Mouse (Mus musculus) midbrain, embryonic 15.5 days (tissue): ENCODE data around the gene Gm8251. TPM values are rescaled to one million over a fixed set of nuclear protein-coding genes. Genes with fewer than 3 reads are reported as not detected.
"Not testable (repeated sequence)": the region's sequence is repeated elsewhere in the genome, so short reads cannot be mapped to it uniquely, and the experiment has no call there.

Source experiments
- ATAC-seq: fragments of 200-750 bp; cut with Nextera tagmentation; replicated peaks from 2 replicates; pipeline ENCODE4 v1.8.0; 2017; ENCODE audit warnings: moderate TSS enrichment
- H3K27ac ChIP-seq: fragments of 300-500 bp; sonication (generic); 2 replicates; pipeline ENCODE4 v1.5.1; 2015; ENCODE audit warnings: mild to moderate bottlenecking, inconsistent platforms
- H3K27me3 ChIP-seq: fragments of 300-500 bp; sonication (generic); replicated peaks from 2 replicates; pipeline ENCODE4 v1.6.1; 2015; ENCODE audit warnings: inconsistent platforms
- H3K36me3 ChIP-seq: fragments of 300-500 bp; sonication (generic); replicated peaks from 2 replicates; pipeline ENCODE4 v1.6.1; 2015; ENCODE audit warnings: inconsistent platforms
- H3K4me1 ChIP-seq: fragments of 300-500 bp; sonication (generic); 2 replicates; pipeline ENCODE4 v1.6.1; 2015; ENCODE audit warnings: inconsistent platforms
- H3K4me2 ChIP-seq: fragments of 300-500 bp; sonication (generic); 2 replicates; pipeline ENCODE4 v1.6.1; 2015; ENCODE audit warnings: inconsistent platforms, mild to moderate bottlenecking, moderate library complexity
- H3K4me3 ChIP-seq: fragments of 300-500 bp; sonication (generic); 2 replicates; pipeline ENCODE4 v1.5.1; 2015; ENCODE audit warnings: mild to moderate bottlenecking, inconsistent platforms
- H3K9ac ChIP-seq: fragments of 300-500 bp; sonication (generic); 2 replicates; pipeline ENCODE4 v1.6.1; 2015; ENCODE audit warnings: mild to moderate bottlenecking, inconsistent platforms
- H3K9me3 ChIP-seq: fragments of 300-500 bp; sonication (generic); 2 replicates; pipeline ENCODE4 v1.6.1; 2016; ENCODE audit warnings: inconsistent platforms
- WGBS: fragments of 180-500 bp; shearing (Covaris S2); methylation state at CpG from one replicate; pipeline ENCODE4 v1.1.7; 2015; ENCODE audit warnings: mixed read lengths; 5-methylcytosine and 5-hydroxymethylcytosine counted together
- polyA plus RNA-seq: library from polyadenylated mRNA; unstranded; fragments of >200 nt; fragmentation: Nextera tagmentation; extraction: Ambion mirVana; gene quantifications from 2 replicates; pipeline ENCODE4 v1.2.1, GENCODE M21; 2015

Gm8251 gene
- 0.04 and 0.12 TPM in 2 replicates for polyA plus RNA-seq

DNA sequence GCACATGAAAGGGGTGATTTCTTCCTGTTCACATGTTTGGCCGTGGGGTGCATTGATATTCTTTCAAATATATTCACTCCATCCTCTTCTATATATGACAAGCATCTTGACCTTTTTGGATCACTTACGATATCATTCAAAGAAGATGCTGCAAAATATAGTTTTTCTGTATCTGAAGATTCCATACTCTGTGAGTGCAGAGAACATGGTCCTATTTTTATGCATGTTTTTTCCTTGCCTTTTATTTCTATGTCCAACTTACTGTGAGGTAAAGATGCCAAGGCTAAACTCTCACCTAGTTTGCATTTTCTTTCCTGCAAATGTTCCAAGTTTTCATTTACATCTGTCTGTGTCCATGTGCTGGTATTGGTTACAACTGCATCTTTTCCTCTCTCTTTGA is at the start of gene Gm8251:
Gene Gm8251, minus strand, starts transcription at position 101 of the 400 bp plus-strand sequence.
- Histone ChIP-seq H3K27ac (no peak within 1 kb of the TSS), H3K9ac (no peak within 1 kb of the TSS), H3K9me3 (no peaks in the 10 kb centered on the region), H3K36me3 (no peaks in the 10 kb centered on the region), H3K4me3 (no peak within 1 kb of the TSS), H3K4me2 (no peak within 1 kb of the TSS), H3K27me3 (no peaks in the 10 kb centered on the region), H3K4me1 (no peaks in the 10 kb centered on the region)
- 97% methylated on average over 2 of the region's 2 CpGs for WGBS
- no peak for ATAC-seq

DNA sequence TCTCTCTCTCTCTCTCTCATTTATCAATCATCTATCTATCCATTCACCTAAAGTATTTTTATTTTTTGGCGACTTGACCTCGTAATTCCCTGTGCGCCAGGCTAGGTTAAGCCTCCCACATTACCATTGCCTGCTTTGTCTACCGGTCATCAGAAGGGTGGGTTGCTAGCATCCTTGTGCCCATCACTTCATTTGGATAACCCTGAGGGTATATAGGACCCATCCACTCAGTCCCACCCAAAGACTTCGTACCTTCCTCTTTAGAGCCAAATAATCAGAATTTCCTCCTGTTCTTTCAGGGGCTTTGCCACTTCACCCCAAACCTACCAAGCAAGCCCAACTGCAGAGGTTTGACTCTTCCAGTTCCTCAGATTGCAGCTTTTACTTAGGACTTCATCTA is 41.2 kb upstream of the Gm8251 start:
- Histone ChIP-seq H3K27ac (no peak overlapping the region), H3K4me3 (peak overlapping the region; percentile 81), H3K9me3 (no peaks in the 10 kb centered on the region), H3K27me3 (no peaks in the 10 kb centered on the region), H3K9ac (no peak overlapping the region; the same call in 1 of the 2 replicates), H3K4me1 (peaks cover 14% of the 10 kb centered on the region), H3K36me3 (peaks cover 5% of the 10 kb centered on the region), H3K4me2 (peak overlapping the region; percentile 78)
- ATAC-seq = no peak
- WGBS = 11% methylated on average over 5 of the region's 5 CpGs

DNA sequence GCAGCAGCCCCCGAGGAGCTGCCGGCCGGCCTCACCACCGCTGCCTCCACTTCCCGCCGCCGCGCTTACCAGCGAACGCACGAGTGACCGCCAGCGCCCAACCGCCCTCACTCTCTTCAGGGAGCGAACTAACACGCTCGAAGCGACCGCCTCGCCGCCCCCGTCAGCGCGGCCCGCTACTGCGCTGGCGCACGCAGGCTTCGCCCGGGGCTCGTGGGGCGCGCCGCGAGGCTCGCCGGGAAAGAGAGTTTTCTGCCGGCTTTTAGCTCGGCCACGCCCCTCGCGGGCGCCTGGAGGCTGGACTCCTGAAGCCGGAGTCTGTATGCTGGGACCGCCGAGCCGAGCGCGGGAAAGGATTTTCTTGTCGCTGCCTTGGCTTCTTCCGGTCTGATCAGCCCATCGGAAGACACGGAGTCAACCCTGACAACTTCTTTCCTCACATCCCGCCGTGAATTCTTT is 40.6 kb upstream of the Gm8251 start, which contains the start of gene Tex30:
Gene Tex30, minus strand, starts transcription at position 183 of the 459 bp plus-strand sequence.
- no peaks in the 10 kb centered on the region for H3K9me3 ChIP-seq
- whole genome bisulfite sequencing = under 1% methylated on average over 52 of the region's 55 CpGs
- no peaks in the 10 kb centered on the region for H3K27me3 ChIP-seq
- peak within 1 kb of the TSS; percentile 81 for H3K4me3 ChIP-seq
- H3K9ac ChIP-seq = peak within 1 kb of the TSS; percentile 55
- peak within 1 kb of the TSS; percentile 78 for H3K4me2 ChIP-seq
- peak within 1 kb of the TSS; percentile 75 for H3K27ac ChIP-seq
- peaks cover 14% of the 10 kb centered on the region for H3K4me1 ChIP-seq
- H3K36me3 ChIP-seq = no peaks in the 10 kb centered on the region
- peak; percentile 99 for ATAC-seq

DNA sequence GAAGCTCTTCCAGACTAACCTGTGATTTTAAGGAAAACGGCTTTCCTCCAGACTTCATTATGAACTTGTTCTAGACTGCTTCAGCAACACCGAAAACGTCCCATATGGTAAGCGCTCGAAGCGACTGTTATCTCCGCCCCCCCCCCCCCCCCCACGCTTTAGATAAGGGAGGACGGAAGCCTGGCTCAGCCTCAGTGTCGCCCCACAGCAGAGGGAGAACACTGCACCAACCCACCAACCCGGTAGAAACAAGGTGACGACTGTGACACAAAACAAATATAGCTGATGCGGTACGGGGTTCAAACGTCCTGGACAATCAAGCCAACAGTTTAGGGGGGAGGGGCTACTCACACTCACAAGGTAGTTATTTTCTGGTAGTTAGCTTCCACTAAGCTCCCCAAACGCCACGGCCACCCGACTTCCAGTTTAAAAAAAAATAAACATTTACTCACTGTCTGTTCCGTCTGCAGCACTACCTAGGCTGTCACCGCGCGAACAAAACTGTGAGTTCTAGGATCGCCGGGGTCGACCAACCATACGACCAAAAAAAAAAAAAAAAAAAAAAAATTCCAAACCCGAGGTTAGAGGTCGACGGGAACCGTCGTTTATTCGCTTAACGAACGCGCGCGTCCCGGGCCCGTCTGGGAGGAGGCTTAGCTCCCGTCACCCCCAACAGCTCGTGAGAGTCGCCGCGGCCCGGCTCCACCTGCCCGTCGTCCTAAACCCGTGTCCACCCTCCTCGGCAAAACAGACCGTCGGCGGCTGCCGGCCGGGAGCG is 39.9 kb upstream of the Gm8251 start:
- peak overlapping the region; percentile 81 for H3K4me3 ChIP-seq
- peaks cover 14% of the 10 kb centered on the region for H3K4me1 ChIP-seq
- no peaks in the 10 kb centered on the region for H3K9me3 ChIP-seq
- H3K36me3 ChIP-seq = no peaks in the 10 kb centered on the region
- 1% methylated on average over 55 of the region's 55 CpGs for WGBS
- peak overlapping the region; percentile 78 for H3K4me2 ChIP-seq
- ATAC-seq = peak; percentile 87
- no peaks in the 10 kb centered on the region for H3K27me3 ChIP-seq
- peak overlapping the region; percentile 75 for H3K27ac ChIP-seq
- H3K9ac ChIP-seq = peak overlapping the region; percentile 55

DNA sequence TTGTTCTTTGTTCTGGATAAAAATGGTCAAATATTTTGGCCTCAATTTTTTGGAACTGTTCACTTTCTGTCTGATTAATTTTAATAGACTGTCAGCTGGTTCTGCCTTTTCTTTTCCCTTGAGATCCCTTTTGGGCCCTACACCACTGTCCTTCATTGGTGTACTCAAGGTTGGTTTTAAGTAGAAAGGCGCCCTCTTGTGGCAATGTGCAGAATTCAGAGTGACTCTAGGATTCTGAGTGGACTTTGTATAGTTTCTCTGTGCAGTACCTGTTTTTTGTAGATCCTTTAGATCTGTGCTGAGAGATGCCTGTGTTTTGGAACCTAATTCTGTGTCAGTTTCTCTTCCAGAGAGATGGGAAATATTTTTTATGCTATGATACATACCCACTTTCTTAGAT is 2.9 kb upstream of the Gm8251 start:
- Histone ChIP-seq H3K9ac (no peak overlapping the region), H3K36me3 (no peaks in the 10 kb centered on the region), H3K9me3 (no peaks in the 10 kb centered on the region), H3K4me2 (no peak overlapping the region), H3K4me1 (no peaks in the 10 kb centered on the region), H3K27ac (no peak overlapping the region), H3K27me3 (no peaks in the 10 kb centered on the region), H3K4me3 (no peak overlapping the region)
- ATAC-seq = no peak
- WGBS = 3% methylated on average over 1 of the region's 1 CpGs

DNA sequence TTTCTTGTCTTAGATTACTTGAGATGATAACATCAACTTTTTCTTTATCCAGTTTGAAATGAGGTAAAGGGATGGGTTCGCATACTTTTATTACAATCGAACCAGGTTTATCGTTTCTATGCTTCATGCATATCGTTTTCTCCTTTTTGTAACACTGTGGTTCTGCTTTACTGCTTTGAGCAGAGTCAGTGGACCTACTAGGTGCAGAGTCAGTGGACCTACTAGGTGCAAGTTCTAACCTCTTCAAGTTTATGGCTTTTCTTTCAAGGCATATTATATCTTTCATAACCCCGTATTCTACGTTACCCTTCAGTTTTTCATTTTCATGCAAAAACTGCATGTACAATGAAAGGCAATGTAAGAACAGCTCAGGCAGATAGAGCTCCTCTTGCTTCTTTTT is 1.7 kb upstream of the Gm8251 start:
- Histone ChIP-seq H3K4me1 (no peaks in the 10 kb centered on the region), H3K27me3 (no peaks in the 10 kb centered on the region), H3K36me3 (no peaks in the 10 kb centered on the region), H3K4me2 (no peak overlapping the region), H3K9ac (no peak overlapping the region), H3K4me3 (no peak overlapping the region), H3K27ac (no peak overlapping the region), H3K9me3 (no peaks in the 10 kb centered on the region)
- no peak for ATAC-seq
- WGBS = 96% methylated on average over 6 of the region's 6 CpGs

DNA sequence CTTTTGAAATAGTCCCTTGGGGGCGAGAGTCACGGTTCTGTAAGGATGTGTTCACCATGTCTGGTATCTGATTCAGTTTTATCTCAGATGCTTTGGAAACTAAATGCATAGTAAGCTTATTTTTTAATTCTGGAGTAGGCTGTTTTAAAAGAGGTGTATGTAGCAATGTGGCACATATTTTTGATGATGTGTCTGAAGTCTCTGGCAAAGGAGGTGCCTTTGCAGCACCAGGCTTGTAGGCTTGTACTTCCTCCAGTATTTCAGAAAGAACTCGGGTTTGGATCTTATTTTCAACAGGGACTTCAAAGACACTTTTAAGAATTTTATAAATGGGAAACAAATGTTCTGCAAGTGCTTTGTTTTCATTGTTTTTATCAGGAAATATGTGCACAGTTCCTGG is 3.9 kb downstream of the Gm8251 start:
- 89% methylated on average over 3 of the region's 3 CpGs for WGBS
- H3K4me3 ChIP-seq = no peak overlapping the region
- H3K27me3 ChIP-seq = no peaks in the 10 kb centered on the region
- H3K36me3 ChIP-seq = no peaks in the 10 kb centered on the region
- H3K9ac ChIP-seq = no peak overlapping the region
- no peaks in the 10 kb centered on the region for H3K9me3 ChIP-seq
- ATAC-seq = no peak
- H3K4me1 ChIP-seq = no peaks in the 10 kb centered on the region
- H3K27ac ChIP-seq = no peak overlapping the region
- H3K4me2 ChIP-seq = no peak overlapping the region

DNA sequence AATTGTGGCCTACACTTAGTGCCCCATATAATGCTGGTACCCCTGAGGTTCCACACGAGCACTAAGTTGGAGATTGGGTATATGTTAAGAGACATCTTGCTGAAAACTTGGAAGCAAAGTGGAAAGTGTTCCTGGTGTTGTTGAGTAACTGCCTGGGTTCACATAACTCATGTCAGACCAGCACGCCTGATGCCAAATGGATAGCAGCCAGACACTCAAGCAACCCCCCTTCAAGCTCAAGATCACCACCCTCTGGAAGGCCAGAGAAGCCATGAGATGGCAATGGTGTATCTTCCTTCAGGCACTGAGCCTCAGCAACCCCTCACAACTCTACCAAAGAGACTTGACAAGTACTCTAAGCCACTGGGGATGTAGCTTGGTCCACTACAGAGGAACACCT is 15.2 kb downstream of the Gm8251 start:
- no peak overlapping the region for H3K9ac ChIP-seq
- 84% methylated on average over 2 of the region's 2 CpGs for WGBS

DNA sequence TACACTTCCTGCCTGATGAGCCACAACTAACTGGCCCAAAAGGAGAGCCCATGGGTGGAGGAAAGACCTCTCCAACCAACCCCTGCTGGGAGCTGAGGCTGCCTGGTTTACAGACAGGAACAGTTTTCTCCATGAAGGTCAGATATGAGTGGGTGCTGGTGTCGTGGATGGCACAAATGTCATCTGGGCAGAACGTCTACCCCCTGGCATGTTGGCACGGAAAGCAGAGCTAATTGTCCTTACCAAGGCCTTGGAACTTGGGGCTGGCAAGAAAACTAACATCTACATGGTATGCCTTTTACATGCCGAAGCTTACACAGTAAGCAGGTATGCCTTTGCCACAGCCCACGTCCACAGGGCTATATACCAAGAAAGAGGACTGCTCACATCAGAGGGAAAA is 16.0 kb downstream of the Gm8251 start:
- not testable (repeated sequence) for H3K36me3 ChIP-seq, H3K4me2 ChIP-seq, H3K4me3 ChIP-seq, H3K4me1 ChIP-seq, H3K9me3 ChIP-seq, H3K9ac ChIP-seq, H3K27me3 ChIP-seq, H3K27ac ChIP-seq, ATAC-seq
- 87% methylated on average over 5 of the region's 5 CpGs for whole genome bisulfite sequencing

More for the DNA sequence above, 15.2 kb downstream of the Gm8251 start:
- H3K4me3 ChIP-seq = no peak overlapping the region
- H3K27ac ChIP-seq = no peak overlapping the region
- no peaks in the 10 kb centered on the region for H3K36me3 ChIP-seq
- H3K4me1 ChIP-seq = peaks cover 4% of the 10 kb centered on the region; the same call in 1 of the 2 replicates
- no peak for ATAC-seq
- no peaks in the 10 kb centered on the region for H3K27me3 ChIP-seq
- no peak overlapping the region for H3K4me2 ChIP-seq
- no peaks in the 10 kb centered on the region for H3K9me3 ChIP-seq

DNA sequence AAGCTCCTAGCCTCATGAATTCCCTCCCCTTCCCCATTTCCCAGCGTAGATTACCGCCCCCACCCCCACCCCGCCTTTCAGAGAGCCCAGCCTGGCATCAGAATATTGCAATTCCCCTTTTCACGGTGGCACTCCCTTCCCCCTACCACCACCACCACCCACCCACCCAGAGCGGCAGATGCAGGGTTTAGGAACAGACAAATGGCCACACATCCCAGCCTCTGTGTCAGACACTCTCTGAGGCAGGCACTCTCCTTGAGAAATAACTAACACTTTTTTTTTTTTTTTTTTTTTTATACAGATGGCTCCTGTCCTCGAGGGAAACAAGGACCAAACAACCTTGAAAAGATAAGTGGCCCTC is 19.2 kb downstream of the Gm8251 start:
- peak; percentile 85 for ATAC-seq
- Histone ChIP-seq H3K4me2 (peak overlapping the region; percentile 78), H3K4me1 (peaks cover 4% of the 10 kb centered on the region; the same call in 1 of the 2 replicates), H3K9ac (peak overlapping the region; percentile 54), H3K36me3 (no peaks in the 10 kb centered on the region), H3K27ac (peak overlapping the region; percentile 53; the same call in 1 of the 2 replicates), H3K27me3 (no peaks in the 10 kb centered on the region), H3K4me3 (peak overlapping the region; percentile 50), H3K9me3 (no peaks in the 10 kb centered on the region)
- 3% methylated on average over 6 of the region's 6 CpGs for WGBS

DNA sequence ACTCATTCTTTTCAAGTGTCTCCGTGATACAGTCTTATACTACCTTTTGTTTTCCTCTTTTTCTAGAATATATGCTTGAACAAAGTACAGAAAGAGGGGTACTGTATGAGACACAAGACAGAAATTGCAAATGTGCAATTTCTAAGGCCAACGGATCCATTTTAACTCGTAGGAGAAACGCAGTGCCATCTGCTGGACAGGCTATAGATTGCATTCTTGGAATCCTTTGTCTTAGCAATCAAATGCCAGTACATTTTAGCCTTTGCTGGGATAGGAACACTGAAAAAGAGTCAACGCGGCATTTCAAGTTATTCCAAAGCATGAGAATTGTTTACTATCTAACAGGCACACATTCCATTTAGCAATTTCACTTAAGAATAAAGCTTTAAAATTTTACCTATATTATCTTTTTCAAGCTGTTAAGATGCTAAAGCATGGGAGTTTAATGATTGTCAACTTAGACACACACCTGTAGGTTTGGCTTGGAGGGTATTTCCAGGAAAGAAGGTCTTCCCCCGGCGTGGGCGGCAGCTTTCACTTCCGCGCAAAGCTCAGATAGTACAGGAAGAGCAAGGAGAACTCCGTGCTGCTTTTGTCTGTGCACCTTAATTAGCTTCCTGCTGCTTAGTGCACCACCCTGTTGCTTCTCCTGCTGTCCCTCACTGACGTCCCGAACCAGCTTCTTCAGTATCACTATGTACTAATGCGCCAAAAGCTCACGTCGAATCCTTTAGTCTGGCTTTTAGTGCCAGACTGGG is 19.8 kb downstream of the Gm8251 start:
- H3K9ac ChIP-seq = peak overlapping the region; percentile 54
- peaks cover 4% of the 10 kb centered on the region; the same call in 1 of the 2 replicates for H3K4me1 ChIP-seq
- under 1% methylated on average over 17 of the region's 17 CpGs for WGBS
- H3K27me3 ChIP-seq = no peaks in the 10 kb centered on the region
- H3K4me3 ChIP-seq = peak overlapping the region; percentile 50
- peak overlapping the region; percentile 78 for H3K4me2 ChIP-seq
- H3K36me3 ChIP-seq = no peaks in the 10 kb centered on the region
- peak overlapping the region; percentile 53; the same call in 1 of the 2 replicates for H3K27ac ChIP-seq
- H3K9me3 ChIP-seq = no peaks in the 10 kb centered on the region
- ATAC-seq = peak; percentile 86

DNA sequence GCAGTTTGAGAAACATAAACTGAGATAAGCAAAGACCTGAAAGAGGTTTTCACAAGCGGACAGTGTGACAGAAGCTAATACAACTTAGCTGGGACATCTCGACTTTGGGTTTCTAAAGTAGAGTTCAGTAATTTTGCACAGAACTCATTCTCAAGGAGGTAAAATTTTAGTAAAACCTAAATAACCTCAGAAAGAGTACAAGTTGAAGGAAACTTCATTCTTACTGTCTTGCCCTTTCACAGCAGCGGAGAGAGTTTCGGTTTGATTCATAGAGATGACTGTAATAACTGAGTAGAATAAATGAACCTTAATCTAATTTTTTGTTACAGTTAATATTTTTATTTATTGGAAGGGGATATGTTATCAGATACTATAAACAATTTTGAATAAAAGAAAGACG is 28.8 kb downstream of the Gm8251 start:
- Histone ChIP-seq H3K4me2 (no peak overlapping the region), H3K4me1 (no peaks in the 10 kb centered on the region), H3K9ac (no peak overlapping the region), H3K27ac (no peak overlapping the region), H3K9me3 (no peaks in the 10 kb centered on the region), H3K27me3 (no peaks in the 10 kb centered on the region), H3K4me3 (no peak overlapping the region), H3K36me3 (no peaks in the 10 kb centered on the region)
- 93% methylated on average over 5 of the region's 5 CpGs for WGBS
- ATAC-seq = no peak
